Mouse (Mus musculus): ENCODE results near the gene Hmcn2. TPM values are rescaled to one million over a fixed set of nuclear protein-coding genes. Genes with fewer than 3 reads are reported as not detected.

Hmcn2 gene
- total RNA-seq, 2 experiments from 2014 or later: 0.21 to 0.32 TPM

DNA sequence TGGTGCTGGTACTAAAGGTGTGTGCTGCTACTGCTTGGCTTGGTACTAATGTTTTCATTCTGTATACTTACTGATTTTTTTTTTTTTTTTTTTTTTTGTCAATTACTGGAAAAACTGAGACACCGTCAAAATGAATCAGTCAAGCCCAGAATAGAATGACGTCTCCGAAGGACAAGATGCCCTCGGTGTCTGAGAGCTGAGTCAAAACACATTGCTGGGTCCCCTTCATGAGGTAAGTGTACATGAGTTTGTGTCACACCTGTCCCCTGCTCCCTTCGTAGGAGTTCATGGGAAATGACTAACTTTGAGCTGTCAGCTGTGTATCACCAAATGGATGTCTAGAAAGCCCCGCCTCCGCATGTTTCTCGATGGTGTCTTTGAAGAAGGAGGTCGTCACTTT lies 11.0 kb upstream of the Hmcn2 start:
- DNase-seq (ENCODE audit: low spot score in 2 of 2): no peak
- intact Hi-C loops (cut with DNase I): no loop called here

DNA sequence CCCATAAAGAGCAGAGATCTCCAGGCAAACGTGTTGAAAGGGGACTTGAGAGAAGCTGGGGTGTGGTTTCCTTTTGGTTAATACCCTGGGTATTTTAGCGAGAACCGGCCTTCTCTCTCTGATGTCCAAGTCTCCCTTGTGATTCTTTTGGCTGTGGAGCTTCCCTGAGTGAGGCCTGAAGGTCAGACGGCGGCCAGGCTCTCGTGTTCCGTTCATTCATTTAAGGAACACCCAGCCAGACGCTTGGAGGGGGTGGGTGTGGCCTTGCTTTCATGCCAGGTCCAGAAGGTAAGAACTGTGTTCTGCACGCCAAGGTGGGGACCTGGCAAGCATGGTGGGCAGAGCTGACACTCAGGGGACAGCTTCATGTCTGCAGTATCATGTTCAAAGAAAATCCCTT lies 10.0 kb upstream of the Hmcn2 start:
- DNase-seq (ENCODE audit: low spot score in 2 of 2): no peak
- intact Hi-C loops (cut with DNase I): no loop called here

DNA sequence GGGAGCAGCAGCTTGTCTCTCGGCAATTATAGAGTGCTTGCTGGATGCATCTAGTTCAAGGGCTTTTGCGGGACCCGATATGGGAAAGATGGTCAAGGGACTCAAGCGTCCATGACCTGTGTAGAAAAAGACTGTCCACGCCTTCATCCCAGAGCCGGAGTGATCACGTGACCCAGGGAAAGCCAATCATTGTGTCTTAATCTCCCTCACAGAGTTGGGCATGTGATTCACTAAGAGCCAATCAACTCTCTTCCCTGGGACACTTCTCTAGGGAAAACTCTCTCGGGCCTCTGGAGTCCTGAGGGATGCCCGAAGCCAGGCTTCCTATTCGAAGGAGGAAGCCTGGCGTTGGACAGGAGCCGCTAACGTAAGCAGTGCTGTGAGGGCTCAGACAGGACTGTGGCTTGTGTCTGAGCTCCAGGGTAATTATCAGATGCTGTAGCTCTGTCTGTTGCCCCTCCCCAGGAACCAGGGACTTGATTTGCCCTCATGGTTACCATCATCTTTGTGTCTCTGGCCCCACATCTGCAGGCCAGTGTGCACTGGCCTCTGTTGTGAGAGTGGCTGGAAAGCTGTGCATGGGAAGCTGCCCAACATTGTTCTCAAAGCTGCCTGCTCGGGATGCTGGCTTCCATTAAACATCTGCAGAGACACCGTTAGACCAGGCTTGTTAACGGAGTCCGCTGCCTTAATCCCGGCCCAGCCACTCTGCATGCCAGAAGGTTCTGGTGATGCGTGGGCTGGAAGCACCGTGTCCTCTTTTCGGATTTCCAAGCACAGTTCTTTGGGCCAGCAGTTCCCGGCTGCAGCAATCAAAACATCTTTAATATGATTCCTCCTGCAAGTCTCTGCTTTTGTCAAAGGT lies 9.2 kb upstream of the Hmcn2 start:
- no peak for DNase-seq (ENCODE audit: low spot score in 2 of 2)
- intact Hi-C loops (cut with DNase I): loop anchor here (5.0 kb wide), 1 partner anchor 77 kb away; no protein-coding TSS in a partner anchor

DNA sequence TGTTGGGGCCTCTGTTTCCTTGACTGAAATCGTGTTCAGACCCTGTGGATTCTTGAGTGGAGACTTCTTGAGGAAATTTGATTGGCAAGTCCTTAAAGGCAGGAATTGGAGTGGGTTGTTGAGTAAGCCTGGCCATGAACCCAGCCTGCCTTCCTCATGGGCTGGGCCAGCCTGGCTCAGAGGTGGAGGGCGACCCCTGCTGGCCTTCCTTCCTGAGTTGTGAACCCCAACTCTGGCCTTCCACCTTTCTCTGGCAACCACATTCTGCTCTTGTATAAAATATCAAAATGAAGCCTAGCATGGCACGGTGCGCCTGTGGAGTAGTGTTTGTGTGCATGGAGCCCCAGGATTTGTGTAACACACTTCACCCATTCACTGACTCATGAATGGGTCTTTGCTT lies 8.5 kb upstream of the Hmcn2 start:
- intact Hi-C loops (cut with DNase I): loop anchor here (5.0 kb wide), 1 partner anchor 77 kb away; no protein-coding TSS in a partner anchor
- DNase-seq (ENCODE audit: low spot score in 2 of 2): no peak

DNA sequence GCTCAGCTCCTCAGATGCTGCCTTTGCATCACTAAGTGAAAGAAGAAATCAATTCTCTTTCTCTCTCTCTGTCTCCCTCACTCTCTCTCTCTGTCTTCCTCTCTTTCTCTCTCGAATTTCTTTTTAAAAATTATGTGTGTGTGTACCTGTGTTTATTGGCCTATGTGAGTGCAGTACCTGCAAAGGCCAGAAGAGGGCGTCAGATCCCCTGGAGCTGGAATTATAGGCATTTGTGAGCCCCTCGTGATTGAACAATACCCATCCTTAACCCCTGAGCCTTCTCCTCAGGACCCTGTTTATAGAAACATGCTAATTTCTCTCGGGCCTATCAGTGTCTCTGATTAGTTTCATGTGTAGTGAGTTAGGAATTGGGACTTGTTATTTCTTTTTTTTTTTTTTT lies 6.0 kb upstream of the Hmcn2 start:
- intact Hi-C loops (cut with DNase I): loop anchor here (5.0 kb wide), 1 partner anchor 74 kb away; no protein-coding TSS in a partner anchor
- no peak for DNase-seq (ENCODE audit: low spot score in 2 of 2)

DNA sequence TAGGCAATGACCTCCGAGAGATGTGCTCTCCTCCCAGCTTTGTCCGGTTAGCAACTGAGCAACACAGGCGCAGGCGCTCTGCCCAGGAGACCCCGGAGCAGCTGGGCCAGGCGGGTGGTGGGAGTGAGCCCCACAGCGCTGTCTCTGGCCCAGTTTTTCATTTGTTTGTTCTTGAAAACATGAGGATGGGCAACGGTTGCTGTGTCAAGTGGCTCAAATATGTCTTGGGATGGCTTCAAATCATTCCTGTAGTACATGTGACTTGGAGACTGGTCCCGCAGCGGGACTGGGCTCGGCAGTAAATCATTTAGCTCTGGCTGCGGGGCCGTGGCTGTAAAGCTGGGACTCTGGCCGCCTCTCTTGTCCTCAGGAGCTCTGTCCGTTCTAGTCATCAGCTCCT lies 4.7 kb upstream of the Hmcn2 start:
- no peak for DNase-seq (ENCODE audit: low spot score in 2 of 2)
- intact Hi-C loops (cut with DNase I): loop anchor here (5.0 kb wide), 1 partner anchor 73 kb away; no protein-coding TSS in a partner anchor

DNA sequence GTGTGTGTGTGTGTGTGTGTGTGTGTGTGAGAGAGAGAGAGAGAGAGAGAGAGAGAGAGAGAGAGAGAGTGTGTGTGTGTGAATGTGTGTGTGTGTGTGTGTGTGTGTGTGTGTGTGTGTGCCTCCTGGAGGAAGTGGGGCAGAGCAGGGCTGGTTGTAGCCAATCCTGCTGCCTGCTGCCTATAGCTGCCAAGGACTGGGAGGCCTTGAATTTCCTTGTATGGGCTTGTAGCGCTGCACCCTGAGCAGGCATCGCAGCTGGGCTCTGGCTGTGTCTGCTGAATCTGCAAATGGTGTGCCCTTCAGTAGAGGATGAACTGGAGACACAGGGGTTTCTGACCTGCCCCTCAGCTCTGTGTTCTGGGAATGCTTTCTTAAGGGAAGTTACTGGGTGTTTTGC lies 3.9 kb downstream of the Hmcn2 start:
- no peak for DNase-seq (ENCODE audit: low spot score in 2 of 2)
- intact Hi-C loops (cut with DNase I): no loop called here

DNA sequence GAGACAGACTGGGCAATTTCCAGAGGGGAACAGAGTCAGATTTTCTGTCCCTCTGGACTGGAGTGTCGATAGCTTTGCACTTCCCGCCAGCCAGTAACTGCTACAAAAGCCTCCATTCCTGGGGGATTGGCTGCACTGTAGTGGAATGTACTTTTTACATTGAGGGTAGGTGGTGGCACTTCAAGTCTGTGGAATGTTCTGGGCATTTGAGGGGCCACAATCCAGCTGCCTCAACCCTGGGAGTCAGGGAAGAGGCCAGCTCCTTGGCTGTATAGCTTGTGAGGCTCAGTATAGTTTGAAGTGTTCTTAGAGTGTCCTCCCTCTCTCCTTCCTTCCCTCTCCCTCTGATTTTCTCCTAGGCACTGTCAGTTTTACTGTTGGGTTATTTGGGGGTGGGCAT lies 5.0 kb downstream of the Hmcn2 start:
- no peak for DNase-seq (ENCODE audit: low spot score in 2 of 2)
- intact Hi-C loops (cut with DNase I): no loop called here

DNA sequence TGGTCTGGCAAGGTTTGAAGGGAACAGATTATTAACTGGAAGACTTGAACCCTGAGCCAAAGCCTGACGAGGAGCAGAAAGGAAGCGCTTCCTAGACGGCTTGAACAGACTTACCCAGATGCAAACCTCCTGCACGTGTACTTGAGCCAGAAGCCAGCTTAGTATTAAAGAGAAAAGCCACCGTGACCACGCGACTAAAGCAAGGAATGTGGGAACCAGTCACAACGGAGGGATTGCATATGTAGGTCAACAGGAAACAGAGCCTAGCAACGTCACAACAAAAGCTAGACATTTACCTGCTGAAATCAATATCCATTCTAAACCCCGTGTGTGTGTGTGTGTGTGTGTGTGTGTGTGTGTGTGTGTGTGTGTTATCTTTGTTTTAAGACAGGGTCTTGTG lies 13.0 kb downstream of the Hmcn2 start:
- intact Hi-C loops (cut with DNase I): no loop called here

DNA sequence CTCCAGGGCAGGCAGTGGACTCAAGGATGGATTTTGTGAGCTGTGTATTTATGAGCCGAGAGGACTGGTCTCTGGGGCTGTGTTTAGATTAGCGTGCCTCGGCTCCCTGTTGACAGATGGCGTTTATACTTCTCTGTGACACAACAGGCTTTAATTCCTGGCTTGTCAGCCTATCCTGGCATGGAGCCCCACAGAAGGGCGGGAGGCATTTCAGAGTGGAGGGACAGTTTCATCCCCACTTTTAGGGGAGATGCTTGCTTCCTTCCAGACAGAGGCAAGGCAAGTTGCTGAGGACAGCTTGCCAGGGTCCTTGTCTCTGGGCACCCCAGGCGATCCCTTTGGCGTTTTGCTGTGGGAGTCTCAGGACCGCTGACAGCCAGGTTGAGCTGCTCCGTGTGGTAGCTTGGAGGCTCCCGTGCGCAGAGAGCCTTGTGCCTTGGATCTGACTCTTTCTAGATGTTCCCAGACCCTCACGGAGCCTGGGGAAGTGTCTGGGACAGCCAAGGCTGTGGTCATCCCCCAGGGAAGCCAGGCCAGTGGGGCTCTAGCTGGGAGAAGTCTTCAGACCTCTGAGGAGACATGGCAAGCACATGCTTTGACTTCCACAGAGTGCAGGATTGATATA lies 23.6 kb downstream of the Hmcn2 start:
- intact Hi-C loops (cut with DNase I): loop anchor here (10.0 kb wide), 1 partner anchor 607 kb away; no protein-coding TSS in a partner anchor
- DNase-seq (ENCODE audit: low spot score in 2 of 2): no peak

More for the DNA sequence above, 13.0 kb downstream of the Hmcn2 start:
- no peak for DNase-seq (ENCODE audit: low spot score in 2 of 2)

DNA sequence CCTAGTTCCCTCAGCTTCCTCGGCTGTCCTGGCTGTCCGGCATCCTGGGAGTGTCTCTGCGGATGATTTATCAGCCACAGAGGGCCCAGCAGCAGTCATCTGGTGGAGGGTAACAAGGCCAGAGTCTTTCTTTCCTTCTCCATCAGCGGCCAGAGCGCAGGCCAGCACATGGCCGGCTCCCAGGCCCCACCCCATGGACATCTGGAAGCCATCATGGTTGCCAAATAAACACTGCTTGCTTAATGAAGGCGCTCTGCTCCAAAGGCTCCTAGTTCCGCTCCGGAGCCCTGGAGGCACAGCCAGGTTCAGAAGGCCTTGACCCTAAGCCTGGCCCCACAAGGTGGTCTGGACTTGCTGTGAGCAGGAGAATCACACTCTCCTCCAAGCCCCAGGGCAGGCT lies 25.6 kb downstream of the Hmcn2 start:
- intact Hi-C loops (cut with DNase I): loop anchor here (10.0 kb wide), 2 partner anchors 195 to 605 kb away; no protein-coding TSS in a partner anchor
- no peak for DNase-seq (ENCODE audit: low spot score in 2 of 2)

DNA sequence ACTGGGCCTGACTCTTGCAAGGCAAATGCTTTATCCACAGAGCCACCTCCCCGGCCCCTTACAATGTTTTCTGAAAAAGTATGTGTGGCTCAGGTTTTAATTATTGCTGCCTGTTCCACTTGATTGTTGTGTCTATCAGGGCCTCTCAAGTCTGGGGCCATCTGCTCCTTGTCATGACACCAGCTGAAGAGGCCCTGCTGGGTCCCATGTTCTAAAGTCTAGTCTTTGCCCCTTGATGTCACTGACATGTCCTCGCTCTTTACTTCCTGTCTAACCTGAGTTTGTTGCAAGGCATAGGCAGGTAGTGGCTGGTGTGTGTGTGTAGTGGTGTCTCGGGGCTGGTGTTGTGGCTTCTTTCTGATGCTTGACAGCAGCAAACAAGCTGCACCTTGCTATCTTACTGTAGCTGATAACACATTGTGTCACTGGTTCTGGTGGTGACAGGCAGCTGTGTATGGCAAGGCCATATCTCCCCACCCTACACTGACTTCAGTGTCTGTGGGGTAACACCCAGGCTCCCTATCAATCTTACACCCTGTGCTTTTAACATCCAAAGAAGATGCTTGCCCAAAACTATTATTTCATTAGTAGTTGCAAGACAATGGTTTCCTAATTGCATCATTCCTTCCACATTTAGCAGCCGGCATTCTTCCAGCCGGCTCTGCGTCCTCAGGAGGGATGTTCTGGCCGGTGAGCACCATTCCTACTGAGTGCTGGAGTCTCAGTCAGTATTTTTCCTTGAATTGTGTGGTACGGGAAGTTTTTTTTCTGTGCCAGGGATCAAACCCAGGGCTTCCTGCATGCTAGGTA lies 27.7 kb downstream of the Hmcn2 start:
- intact Hi-C loops (cut with DNase I): loop anchor here (10.0 kb wide), 1 partner anchor 193 kb away; no protein-coding TSS in a partner anchor
- no peak for DNase-seq (ENCODE audit: low spot score in 2 of 2)

DNA sequence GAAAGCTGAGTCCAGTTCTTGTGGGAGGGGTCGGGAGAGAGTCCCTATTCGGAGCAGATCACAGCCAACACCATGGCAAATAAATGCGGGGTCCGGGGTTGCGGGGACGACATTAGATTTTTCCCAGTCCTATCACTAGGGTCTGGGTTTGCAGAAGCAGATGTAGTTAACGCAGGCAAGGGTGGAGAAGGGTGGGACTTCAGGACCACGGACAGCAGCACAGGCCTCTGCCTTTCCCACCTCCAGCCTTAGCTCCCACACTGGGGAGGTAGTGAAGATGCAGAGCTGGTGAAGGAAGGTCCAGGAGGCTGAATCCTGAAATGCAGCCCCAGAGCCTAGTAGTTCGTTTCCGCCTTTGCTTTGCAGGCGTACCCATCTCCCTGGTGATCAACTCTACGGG lies 31.9 kb downstream of the Hmcn2 start:
- no peak for DNase-seq (ENCODE audit: low spot score in 2 of 2)
- intact Hi-C loops (cut with DNase I): loop anchor here (10.0 kb wide), 1 partner anchor 189 kb away; no protein-coding TSS in a partner anchor

DNA sequence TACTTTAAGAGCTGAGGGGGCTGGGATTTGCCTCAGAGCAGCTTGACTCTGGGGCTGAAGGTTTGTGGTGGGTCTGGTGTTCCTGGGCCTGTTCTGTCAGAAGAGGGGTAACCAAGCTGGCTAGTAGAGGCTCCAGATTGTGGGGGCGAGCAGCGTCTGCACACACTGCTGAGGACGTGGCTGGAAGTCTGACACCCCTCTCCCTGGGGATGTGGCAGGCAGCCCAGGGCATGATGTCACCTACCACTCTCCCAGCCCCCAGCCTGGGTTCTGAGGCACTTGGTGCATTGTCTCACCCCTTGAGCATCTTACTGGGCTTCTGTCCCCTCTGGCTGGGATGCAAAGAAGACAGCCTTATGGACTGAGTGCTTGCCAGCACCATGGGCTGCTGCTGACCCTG lies 34.2 kb downstream of the Hmcn2 start:
- peak in 1 of 2 experiments; percentile 23 for DNase-seq (ENCODE audit: low spot score in 2 of 2)
- intact Hi-C loops (cut with DNase I): loop anchor here (10.0 kb wide), 1 partner anchor 186 kb away; no protein-coding TSS in a partner anchor

DNA sequence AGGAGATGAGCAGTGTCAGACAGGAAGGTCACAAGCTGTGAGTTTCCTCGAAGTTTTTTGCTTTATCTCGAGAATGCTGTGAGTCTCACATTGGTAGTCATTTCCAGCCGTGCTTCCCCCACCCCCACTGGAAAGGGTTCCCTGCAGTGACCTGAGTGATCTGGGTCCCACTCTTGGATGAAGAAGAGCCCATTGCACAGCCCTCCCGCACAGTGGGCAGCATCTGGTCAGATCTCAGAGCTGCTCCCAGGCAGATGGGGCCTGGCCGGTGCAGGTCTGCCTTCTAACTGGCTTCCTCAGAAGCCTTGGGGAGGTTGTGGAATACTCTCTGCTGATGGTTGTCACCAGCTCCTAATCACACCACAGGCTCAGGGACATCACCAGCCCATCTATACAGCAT lies 34.6 kb downstream of the Hmcn2 start:
- intact Hi-C loops (cut with DNase I): loop anchor here (10.0 kb wide), 1 partner anchor 186 kb away; no protein-coding TSS in a partner anchor
- DNase-seq (ENCODE audit: low spot score in 2 of 2): no peak

DNA sequence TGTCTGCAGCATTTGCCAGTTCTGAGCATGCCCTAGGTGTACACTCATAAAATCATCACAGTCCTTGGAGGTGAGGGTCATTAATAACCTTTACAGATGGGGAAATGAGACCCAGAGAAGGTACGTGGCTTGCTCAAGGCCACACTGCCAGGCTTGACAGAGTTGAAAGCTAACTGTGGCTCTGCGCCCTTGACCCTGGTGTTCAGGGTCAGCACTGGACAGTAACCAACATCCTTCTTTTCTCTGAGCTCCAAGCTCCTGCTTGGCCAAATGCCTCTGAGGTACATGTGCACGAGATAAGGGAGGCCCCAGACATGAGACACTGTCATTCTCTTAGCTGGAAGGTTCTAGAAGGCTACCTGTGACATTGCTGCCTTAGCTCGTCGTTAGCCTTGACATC lies 42.6 kb downstream of the Hmcn2 start:
- DNase-seq (ENCODE audit: low spot score in 2 of 2): no peak
- intact Hi-C loops (cut with DNase I): no loop called here

DNA sequence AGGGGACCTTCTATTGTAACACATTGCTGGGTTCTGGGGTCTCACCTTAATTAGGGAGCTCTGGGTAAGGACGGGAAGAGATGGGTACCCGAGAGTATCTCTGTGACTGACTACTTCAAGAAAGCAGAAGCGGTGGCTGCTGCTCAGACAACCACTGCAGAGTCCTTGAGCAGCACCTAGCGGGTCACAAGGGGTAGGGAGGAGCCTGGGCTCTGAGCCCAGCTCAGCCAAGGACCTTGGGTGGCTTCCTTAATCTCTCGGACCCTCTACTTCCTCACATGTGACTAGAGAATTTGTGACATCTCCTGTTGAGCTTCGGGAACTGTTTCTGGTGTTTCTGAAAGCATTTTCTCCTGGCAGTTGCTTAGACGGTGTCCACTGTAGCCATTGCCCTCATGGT lies 45.1 kb downstream of the Hmcn2 start:
- DNase-seq (ENCODE audit: low spot score in 2 of 2): no peak
- intact Hi-C loops (cut with DNase I): no loop called here

DNA sequence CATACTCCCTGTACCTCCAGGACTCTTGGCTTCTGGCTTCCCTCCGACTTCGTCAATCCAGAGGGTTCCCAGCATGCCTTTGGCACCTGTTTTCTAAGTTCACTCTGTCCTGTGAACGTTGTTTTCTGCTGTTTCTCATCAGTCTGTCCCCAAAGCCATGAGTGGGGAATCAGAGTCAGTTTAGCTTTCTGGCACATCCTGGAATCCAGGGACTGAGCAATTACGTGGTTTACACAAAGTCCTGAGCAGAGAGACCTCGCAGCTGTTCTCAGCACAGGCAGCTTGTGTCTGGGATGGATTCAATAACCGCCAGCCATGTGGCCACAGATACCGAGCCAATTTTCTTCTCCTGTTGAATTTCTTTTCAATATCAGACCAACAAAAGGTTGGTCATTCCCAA lies 53.0 kb downstream of the Hmcn2 start:
- no peak for DNase-seq (ENCODE audit: low spot score in 2 of 2)
- intact Hi-C loops (cut with DNase I): no loop called here

DNA sequence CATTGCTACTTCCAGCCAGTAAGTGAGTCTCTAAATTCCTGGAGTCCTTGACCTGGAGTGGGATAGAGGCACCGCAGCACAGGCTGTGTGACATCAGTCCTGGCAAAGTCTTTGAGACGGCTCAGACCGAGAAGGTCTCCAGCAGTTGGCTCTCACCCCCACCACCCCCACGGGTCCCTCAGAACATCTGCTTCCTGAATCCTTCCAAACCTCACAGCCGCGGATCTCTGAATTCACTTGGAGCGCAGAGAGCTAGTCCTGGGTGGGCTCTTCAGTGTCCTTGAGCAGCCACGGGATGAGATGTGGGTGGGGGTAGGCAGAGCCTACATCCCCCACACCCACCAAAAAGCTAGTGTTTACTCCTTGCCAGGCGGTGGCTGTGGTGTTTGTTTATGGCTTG lies 57.2 kb downstream of the Hmcn2 start:
- intact Hi-C loops (cut with DNase I): no loop called here
- no peak for DNase-seq (ENCODE audit: low spot score in 2 of 2)

DNA sequence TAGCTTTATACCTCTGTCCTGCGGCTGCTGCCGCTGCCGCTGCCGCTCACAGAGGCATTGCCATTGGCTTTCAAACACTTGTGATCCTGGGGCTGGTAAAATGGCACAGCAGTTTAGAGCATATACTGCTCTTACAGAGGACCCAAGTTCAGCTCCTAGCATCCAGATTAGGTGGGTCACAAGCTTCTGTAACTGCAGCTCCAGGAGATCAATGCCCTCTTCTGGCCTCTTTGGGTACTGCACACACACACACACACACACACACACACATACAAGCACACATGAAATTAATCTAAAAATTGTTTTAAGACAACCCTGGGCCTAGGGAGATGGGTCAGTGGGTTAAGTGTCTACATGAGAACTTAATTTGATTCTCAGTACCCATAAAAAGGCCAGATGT lies 58.0 kb downstream of the Hmcn2 start:
- no peak for DNase-seq (ENCODE audit: low spot score in 2 of 2)
- intact Hi-C loops (cut with DNase I): no loop called here

Data from left cerebral cortex, postnatal 25 days (tissue).